Mouse (Mus musculus) MEL (cell line): Measurements from ENCODE around the gene Tcl1b3. TPM values are rescaled to one million over a fixed set of nuclear protein-coding genes. Genes with fewer than 3 reads are reported as not detected.

Source experiments
- DNase-seq: peaks from one replicate; pipeline ENCODE4 v3.0.0; 2011; ENCODE audit warnings: low read depth, low spot score
- H3K27ac ChIP-seq: 2 replicates; pipeline ENCODE4 v1.5.1; 2012; ENCODE audit warnings: low read depth, mild to moderate bottlenecking, control low read depth, low read length, moderate library complexity; ENCODE audit not compliant: control insufficient read depth
- H3K27me3 ChIP-seq, 2 experiments: fragments of 150-350 bp in 1 of 2; sonication (generic) in 1 of 2; 2 replicates each; pipeline ENCODE4 v1.6.1; 2012; ENCODE audit warnings: low read length in 2 of 2, mild to moderate bottlenecking in 2 of 2, improper control_type of control experiment in 1 of 2, moderate library complexity in 1 of 2; ENCODE audit not compliant: insufficient read depth in 2 of 2, control insufficient read depth in 1 of 2
- H3K36me3 ChIP-seq, 2 experiments: 2 replicates each; pipeline ENCODE4 v1.6.1; 2012 to 2014; ENCODE audit warnings: low read length in 2 of 2, improper control_type of control experiment in 1 of 2, inconsistent platforms in 1 of 2, mild to moderate bottlenecking in 1 of 2; ENCODE audit not compliant: insufficient read depth in 2 of 2, control insufficient read depth in 1 of 2
- H3K4me1 ChIP-seq, 2 experiments: fragments of 150-350 bp in 1 of 2; sonication (generic) in 1 of 2; 2 replicates each; pipeline ENCODE4 v1.6.1; 2012; ENCODE audit warnings: low read length in 2 of 2, improper control_type of control experiment in 1 of 2, mild to moderate bottlenecking in 1 of 2; ENCODE audit not compliant: insufficient read depth in 2 of 2, control insufficient read depth in 1 of 2
- H3K4me3 ChIP-seq, 2 experiments: fragments of 150-350 bp in 1 of 2; sonication (generic) in 1 of 2; 2 replicates each; pipeline ENCODE4 v1.5.1; 2012; ENCODE audit warnings: low read depth in 2 of 2, low read length in 2 of 2, mild to moderate bottlenecking in 2 of 2, moderate library complexity in 2 of 2, control low read depth in 1 of 2, improper control_type of control experiment in 1 of 2; ENCODE audit not compliant: control insufficient read depth in 1 of 2, insufficient read depth in 1 of 2
- H3K79me2 ChIP-seq: 2 replicates; pipeline ENCODE4 v1.6.1; 2012; ENCODE audit warnings: mild to moderate bottlenecking, low read length, moderate library complexity; ENCODE audit not compliant: control insufficient read depth, poor library complexity, insufficient read depth
- H3K9ac ChIP-seq: 2 replicates; pipeline ENCODE4 v1.6.1; 2012; ENCODE audit warnings: low read depth, mild to moderate bottlenecking, control low read depth, low read length, moderate library complexity; ENCODE audit not compliant: control insufficient read depth, poor library complexity, severe bottlenecking
- H3K9me3 ChIP-seq: fragments of 150-350 bp; sonication (generic); replicated peaks from 2 replicates; pipeline ENCODE4 v1.6.1; 2012; ENCODE audit warnings: mild to moderate bottlenecking, low read length, improper control_type of control experiment, moderate library complexity; ENCODE audit not compliant: insufficient read depth
- CHD1 ChIP-seq: IDR thresholded peaks from 2 replicates; pipeline ENCODE4 v1.6.1; 2012; ENCODE audit warnings: low read depth, mild to moderate bottlenecking, inconsistent platforms, low read length, improper control_type of control experiment
- CHD2 ChIP-seq: IDR thresholded peaks from 2 replicates; pipeline ENCODE4 v1.6.1; 2011; ENCODE audit warnings: low read length, improper control_type of control experiment
- CTCF ChIP-seq, 3 experiments: IDR thresholded peaks in 2 of 3; conservative IDR thresholded peaks in 1 of 3; 2 replicates each; pipeline ENCODE4 v1.5.1; 2011 to 2012; ENCODE audit warnings: low read length in 3 of 3, low read depth in 2 of 3, mild to moderate bottlenecking in 2 of 3, improper control_type of control experiment in 1 of 3, inconsistent platforms in 1 of 3, mixed read lengths in 1 of 3, moderate library complexity in 1 of 3; ENCODE audit not compliant: control insufficient read depth in 1 of 3, insufficient read depth in 1 of 3, poor library complexity in 1 of 3, severe bottlenecking in 1 of 3
- E2F4 ChIP-seq: IDR thresholded peaks from 2 replicates; pipeline ENCODE4 v1.6.1; 2011; ENCODE audit warnings: low read depth, low read length, improper control_type of control experiment, borderline replicate concordance
- GABPA ChIP-seq: IDR thresholded peaks from 2 replicates; pipeline ENCODE4 v1.6.1; 2012; ENCODE audit warnings: low read depth, mild to moderate bottlenecking, inconsistent platforms, low read length, improper control_type of control experiment, moderate library complexity
- JUND ChIP-seq: IDR thresholded peaks from 2 replicates; pipeline ENCODE4 v1.6.1; 2011; ENCODE audit warnings: low read depth, mild to moderate bottlenecking, improper control_type of control experiment, low read length
- KAT2A ChIP-seq: conservative IDR thresholded peaks from 2 replicates; pipeline ENCODE4 v1.6.1; 2012; ENCODE audit warnings: low read depth, low read length, improper control_type of control experiment, inconsistent platforms
- MAFK ChIP-seq: IDR thresholded peaks from 2 replicates; pipeline ENCODE4 v1.6.1; 2011; ENCODE audit warnings: low read depth, mild to moderate bottlenecking, low read length, improper control_type of control experiment, borderline replicate concordance
- MAX ChIP-seq: IDR thresholded peaks from 2 replicates; pipeline ENCODE4 v1.6.1; 2011; ENCODE audit warnings: low read length, improper control_type of control experiment
- MEF2A ChIP-seq: IDR thresholded peaks from 2 replicates; pipeline ENCODE4 v1.6.1; 2014; ENCODE audit warnings: low read depth, mild to moderate bottlenecking, inconsistent platforms, low read length, improper control_type of control experiment; ENCODE audit not compliant: poor library complexity, insufficient replicate concordance, severe bottlenecking; ENCODE audit errors: extremely low read depth
- MXI1 ChIP-seq: IDR thresholded peaks from 2 replicates; pipeline ENCODE4 v1.6.1; 2011; ENCODE audit warnings: mild to moderate bottlenecking, low read depth, low read length, improper control_type of control experiment
- MYB ChIP-seq: IDR thresholded peaks from 2 replicates; pipeline ENCODE4 v1.6.1; 2011; ENCODE audit warnings: mild to moderate bottlenecking, low read depth, low read length, improper control_type of control experiment
- NELFE ChIP-seq: IDR thresholded peaks from 2 replicates; pipeline ENCODE4 v1.6.1; 2011; ENCODE audit warnings: low read depth, low read length, improper control_type of control experiment
- NRF1 ChIP-seq: IDR thresholded peaks from 2 replicates; pipeline ENCODE4 v1.6.1; 2014; ENCODE audit warnings: low read depth, mild to moderate bottlenecking, inconsistent platforms, low read length, improper control_type of control experiment, moderate library complexity; ENCODE audit not compliant: poor library complexity, insufficient read depth, severe bottlenecking
- POLR2A ChIP-seq, 2 experiments: IDR thresholded peaks; 2 replicates each; pipeline ENCODE4 v1.6.1; 2011 to 2012; ENCODE audit warnings: low read length in 2 of 2, mild to moderate bottlenecking in 2 of 2, control low read depth in 1 of 2, improper control_type of control experiment in 1 of 2, low read depth in 1 of 2, moderate library complexity in 1 of 2; ENCODE audit not compliant: control insufficient read depth in 1 of 2, insufficient read depth in 1 of 2, poor library complexity in 1 of 2
- RAD21 ChIP-seq: IDR thresholded peaks from 2 replicates; pipeline ENCODE4 v1.6.1; 2011; ENCODE audit warnings: mild to moderate bottlenecking, low read depth, low read length, improper control_type of control experiment
- SIN3A ChIP-seq: IDR thresholded peaks from 2 replicates; pipeline ENCODE4 v1.6.1; 2012; ENCODE audit warnings: low read length, improper control_type of control experiment, inconsistent platforms
- SMC3 ChIP-seq: IDR thresholded peaks from 2 replicates; pipeline ENCODE4 v1.6.1; 2011; ENCODE audit warnings: low read depth, low read length, improper control_type of control experiment
- TAL1 ChIP-seq: IDR thresholded peaks from 2 replicates; pipeline ENCODE4 v1.6.1; 2012; ENCODE audit warnings: mild to moderate bottlenecking, inconsistent platforms, low read length, moderate library complexity, mixed read lengths
- TBP ChIP-seq: IDR thresholded peaks from 2 replicates; pipeline ENCODE4 v1.8.0; 2011; ENCODE audit warnings: low read depth, low read length, improper control_type of control experiment
- USF2 ChIP-seq, 2 experiments: IDR thresholded peaks; 2 replicates each; pipeline ENCODE4 v1.6.1; 2011 to 2012; ENCODE audit warnings: improper control_type of control experiment in 2 of 2, low read length in 2 of 2, borderline replicate concordance in 1 of 2, inconsistent platforms in 1 of 2, low read depth in 1 of 2, mild to moderate bottlenecking in 1 of 2; ENCODE audit not compliant: insufficient read depth in 1 of 2
- ZC3H11A ChIP-seq: IDR thresholded peaks from 2 replicates; pipeline ENCODE4 v1.6.1; 2012; ENCODE audit warnings: low read depth, mild to moderate bottlenecking, inconsistent platforms, low read length, improper control_type of control experiment
- ZNF384 ChIP-seq: IDR thresholded peaks from 2 replicates; pipeline ENCODE4 v1.6.1; 2012; ENCODE audit warnings: low read depth, mild to moderate bottlenecking, inconsistent platforms, low read length, improper control_type of control experiment
- polyA plus RNA-seq, 2 experiments: library from polyadenylated mRNA; stranded (reverse) in 1 of 2; unstranded in 1 of 2; fragments of >175 nt in 1 of 2; fragments of >200 nt in 1 of 2; gene quantifications; 2 replicates each; pipeline versions ENCODE4 v1.2.1 to v1.2.4; 2012; ENCODE audit warnings: low replicate concordance in 2 of 2, low read depth in 1 of 2; ENCODE audit not compliant: insufficient read length in 2 of 2, insufficient read depth in 1 of 2, missing spikeins in 1 of 2
- total RNA-seq: library from RNA; depleted of rRNA; stranded (reverse); fragments of 300-350 nt; gene quantifications from 2 replicates; pipeline ENCODE4 v1.2.3, GENCODE M21; 2012

The Tcl1b3 gene
- total and polyA plus RNA-seq, 3 experiments, result not detected

GRCm38 (mm10) chr12:105222601-105223319 lies 31.9 kb downstream of the Tcl1b3 start, which contains the start of gene Tcl1:
Gene Tcl1, minus strand, starts transcription at chr12:105222793.
- no peak within 1 kb of the TSS for H3K4me3 ChIP-seq
- H3K36me3 ChIP-seq, result no peaks in the 10 kb centered on the region
- no peaks in the 10 kb centered on the region for H3K9me3 ChIP-seq
- TF ChIP-seq E2F4 (no peak), KAT2A (no peak), CTCF (IDR thresholded peaks at IDR 0.05 in 2 of 3, conservative IDR thresholded peaks at IDR 0.05 in 1 of 3; ENCODE audit: control insufficient read depth in 1 of 3, insufficient read depth in 1 of 3, low read depth in 2 of 3, low read length in 3 of 3, poor library complexity in 1 of 3, severe bottlenecking in 1 of 3) (no peak), MAFK (no peak), SMC3 (no peak), TAL1 (no peak), GABPA (no peak), TBP (no peak), CHD2 (no peak), ZC3H11A (no peak), NELFE (no peak), RAD21 (no peak), CHD1 (no peak), SIN3A (no peak), JUND (no peak)
- TF ChIP-seq, all 39 proteins: peak for 0
- Histone ChIP-seq H3K79me2 (no peaks in the 10 kb centered on the region), H3K27ac (no peak within 1 kb of the TSS), H3K4me1 (no peaks in the 10 kb centered on the region), H3K9ac (no peak within 1 kb of the TSS), H3K27me3 (no peaks in the 10 kb centered on the region)
- DNase-seq, result no peak

GRCm38 (mm10) chr12:105224621-105225320 lies 33.9 kb downstream of the Tcl1b3 start:
- no peak for DNase-seq
- H3K4me3 ChIP-seq, result no peak overlapping the region
- no peak overlapping the region for H3K9ac ChIP-seq

More at GRCm38 (mm10) chr12:105224621-105225320, 33.9 kb downstream of the Tcl1b3 start:
- Histone ChIP-seq H3K4me1 (no peaks in the 10 kb centered on the region), H3K36me3 (no peaks in the 10 kb centered on the region), H3K27ac (no peak overlapping the region), H3K27me3 (no peaks in the 10 kb centered on the region), H3K9me3 (no peaks in the 10 kb centered on the region), H3K79me2 (no peaks in the 10 kb centered on the region)
- TF ChIP-seq NRF1 (no peak), JUND (no peak), MXI1 (no peak), ZNF384 (no peak), MAX (no peak), USF2 (IDR thresholded peaks at IDR 0.05; ENCODE audit: borderline replicate concordance in 1 of 2, insufficient read depth in 1 of 2, low read depth in 1 of 2, low read length in 2 of 2) (no peak), CHD1 (no peak), MEF2A (no peak), CHD2 (no peak), MYB (no peak), POLR2A (IDR thresholded peaks at IDR 0.05; ENCODE audit: control insufficient read depth in 1 of 2, insufficient read depth in 1 of 2, low read depth in 1 of 2, low read length in 2 of 2, poor library complexity in 1 of 2) (no peak)
